Mouse (Mus musculus) neutrophil, adult 65 days (primary cell): Measurements from ENCODE around the gene Cspg5. TPM values are rescaled to one million over a fixed set of nuclear protein-coding genes. Genes with fewer than 3 reads are reported as not detected.

Experiments used
- total RNA-seq: library from RNA; stranded (reverse); gene quantifications from 2 replicates; pipeline ENCODE4 v1.2.4, GENCODE M21; 2023

The Cspg5 gene
- total RNA-seq, result 0.47 and 0.48 TPM in 2 replicates

GRCm38 (mm10) chr9:110243221-110243833 is at the start of gene Cspg5:
Gene Cspg5 (plus strand): TSS chr9:110243783.

DNA sequence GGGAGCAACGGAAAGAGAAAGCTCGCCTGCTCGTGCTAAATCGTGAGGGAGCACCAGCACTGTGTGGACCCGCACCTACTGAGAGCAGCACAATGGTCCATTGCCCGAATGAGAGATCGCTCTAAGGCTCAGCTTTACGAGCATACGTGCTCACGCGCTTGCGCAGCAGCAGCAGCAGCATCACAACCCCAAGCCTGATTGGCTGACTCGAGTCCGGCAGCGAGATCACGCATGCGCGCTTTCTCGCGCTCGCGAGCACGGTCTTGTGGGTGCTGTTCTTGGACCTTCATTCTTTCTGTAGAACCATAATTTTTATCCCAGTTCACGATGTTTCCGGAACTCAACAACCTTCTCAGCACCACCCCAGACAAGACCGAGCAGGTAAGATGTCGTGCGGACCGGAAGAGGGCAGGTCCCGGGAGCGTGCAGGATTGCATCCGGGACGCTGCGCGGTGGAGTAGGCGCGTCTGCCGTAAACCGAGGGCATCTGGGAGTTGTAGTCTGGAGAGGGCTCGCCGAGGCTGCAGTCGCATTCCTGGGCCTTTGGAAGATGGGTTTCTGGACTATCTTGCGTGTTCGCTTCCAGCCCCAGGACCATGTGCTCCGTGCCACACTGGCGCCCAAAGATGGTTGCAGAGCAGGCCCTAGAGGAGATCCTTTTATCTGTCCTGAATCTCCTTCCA is 61.5 kb downstream of the Cspg5 start, which contains the start of gene Elp6:
TSS of gene Elp6 (plus strand) at position 205 of the 683 bp plus-strand sequence.

Other genes starting within 250 kb of the Cspg5 start
- gene Smarcc1, start 126.1 kb upstream of the Cspg5 start, total RNA-seq, result 23.3 and 24.4 TPM in 2 replicates
- gene Dhx30, start 126.0 kb upstream of the Cspg5 start, total RNA-seq, result 29.2 and 32.6 TPM in 2 replicates
- gene Elp6, start 61.4 kb downstream of the Cspg5 start, total RNA-seq, result 2.4 and 3.2 TPM in 2 replicates
- 20.7 and 21.8 TPM in 2 replicates for gene Scap, start 89.5 kb downstream of the Cspg5 start, total RNA-seq
- gene Ptpn23, start 164.4 kb downstream of the Cspg5 start, total RNA-seq, result 96.0 and 140 TPM in 2 replicates
- 16,658 and 19,232 TPM in 2 replicates for gene Ngp, start 176.0 kb downstream of the Cspg5 start, total RNA-seq
- gene Klhl18, start 232.9 kb downstream of the Cspg5 start, total RNA-seq, result 60.7 and 68.6 TPM in 2 replicates
- 0.82 and 2.5 TPM in 2 replicates for gene Kif9, start 233.2 kb downstream of the Cspg5 start, total RNA-seq